Mouse (Mus musculus): ENCODE measurements around the gene Mccc2. TPM values are rescaled to one million over a fixed set of nuclear protein-coding genes. Genes with fewer than 3 reads are reported as not detected.

The Mccc2 gene
- polyA plus RNA-seq, 1 experiment from 2014 or later: 28.9 TPM

Other genes starting within 250 kb of the Mccc2 start
- 0.25 and 1.8 TPM in 2 replicates for gene Cartpt, start 114.5 kb downstream of the Mccc2 start, polyA plus RNA-seq (2015; fragmentation: Nextera tagmentation; extraction: Ambion mirVana)
- 21.1 and 22.5 TPM in 2 replicates for gene Bdp1, start 88.4 kb upstream of the Mccc2 start, polyA plus RNA-seq (2015; fragmentation: Nextera tagmentation; extraction: Ambion mirVana)
- gene Serf1, start 92.4 kb upstream of the Mccc2 start, polyA plus RNA-seq (2015; fragmentation: Nextera tagmentation; extraction: Ambion mirVana): 91.4 and 125 TPM in 2 replicates
- gene Smn1, start 109.2 kb upstream of the Mccc2 start, polyA plus RNA-seq (2015; fragmentation: Nextera tagmentation; extraction: Ambion mirVana): 21.4 and 27.5 TPM in 2 replicates
- gene Naip2, start 186.5 kb upstream of the Mccc2 start, polyA plus RNA-seq (2015; fragmentation: Nextera tagmentation; extraction: Ambion mirVana): 0.08 and 0.18 TPM in 2 replicates
- gene Naip5, start 230.7 kb upstream of the Mccc2 start, polyA plus RNA-seq (2015; fragmentation: Nextera tagmentation; extraction: Ambion mirVana): 0.16 and 0.32 TPM in 2 replicates

Data from heart, embryonic 15.5 days (tissue).